Mouse (Mus musculus): ENCODE data around the gene Prss57. TPM values are rescaled to one million over a fixed set of nuclear protein-coding genes. Genes with fewer than 3 reads are reported as not detected.

The Prss57 gene
- polyA plus RNA-seq, 1 experiment from 2014 or later, result not detected

GRCm38 (mm10) chr10:79783050-79783449 is 7.7 kb downstream of the Prss57 start:
- Histone ChIP-seq H3K27ac (ENCODE audit: low read length) (no peak overlapping the region), H3K9me3 (ENCODE audit: control insufficient read depth, low read depth, low read length) (no peaks in the 10 kb centered on the region), H3K4me3 (ENCODE audit: low read depth, low read length) (no peak overlapping the region), H3K4me1 (ENCODE audit: control insufficient read depth, insufficient read depth, low read length) (peaks cover 19% of the 10 kb centered on the region), H3K36me3 (ENCODE audit: control insufficient read depth, insufficient read depth, low read length) (no peaks in the 10 kb centered on the region), H3K4me2 (replicated peaks; ENCODE audit: low read depth, low read length) (no peak overlapping the region), H3K27me3 (ENCODE audit: control insufficient read depth, insufficient read depth, low read length) (no peaks in the 10 kb centered on the region), H3K9ac (replicated peaks; ENCODE audit: low read depth, low read length) (no peak overlapping the region)
- WGBS, result 61% methylated on average over 7 of the region's 7 CpGs
- ATAC-seq (ENCODE audit: insufficient number of reproducible peaks, insufficient read depth, low FRiP score, low read depth), result no peak

GRCm38 (mm10) chr10:79781956-79782355 is 8.8 kb downstream of the Prss57 start:
- Histone ChIP-seq H3K4me1 (ENCODE audit: control insufficient read depth, insufficient read depth, low read length) (peaks cover 29% of the 10 kb centered on the region), H3K27me3 (ENCODE audit: control insufficient read depth, insufficient read depth, low read length) (no peaks in the 10 kb centered on the region), H3K36me3 (ENCODE audit: control insufficient read depth, insufficient read depth, low read length) (no peaks in the 10 kb centered on the region), H3K27ac (ENCODE audit: low read length) (no peak overlapping the region), H3K4me3 (ENCODE audit: low read depth, low read length) (no peak overlapping the region), H3K9me3 (ENCODE audit: control insufficient read depth, low read depth, low read length) (no peaks in the 10 kb centered on the region), H3K9ac (replicated peaks; ENCODE audit: low read depth, low read length) (no peak overlapping the region), H3K4me2 (replicated peaks; ENCODE audit: low read depth, low read length) (no peak overlapping the region)
- WGBS, result 64% methylated on average over 5 of the region's 5 CpGs
- ATAC-seq (ENCODE audit: insufficient number of reproducible peaks, insufficient read depth, low FRiP score, low read depth), result no peak

- Histone ChIP-seq H3K27ac (ENCODE audit: low read length) (no peak overlapping the region), H3K9ac (replicated peaks; ENCODE audit: low read depth, low read length) (no peak overlapping the region), H3K4me3 (ENCODE audit: low read depth, low read length) (peak overlapping the region; percentile 38; the same call in 1 of the 2 replicates), H3K4me1 (ENCODE audit: control insufficient read depth, insufficient read depth, low read length) (peaks cover 30% of the 10 kb centered on the region), H3K36me3 (ENCODE audit: control insufficient read depth, insufficient read depth, low read length) (no peaks in the 10 kb centered on the region), H3K4me2 (replicated peaks; ENCODE audit: low read depth, low read length) (peak overlapping the region; percentile 80), H3K9me3 (ENCODE audit: control insufficient read depth, low read depth, low read length) (no peaks in the 10 kb centered on the region), H3K27me3 (ENCODE audit: control insufficient read depth, insufficient read depth, low read length) (no peaks in the 10 kb centered on the region)
- 28% methylated on average over 21 of the region's 21 CpGs for WGBS
- ATAC-seq (ENCODE audit: insufficient number of reproducible peaks, insufficient read depth, low FRiP score, low read depth), result no peak
Observed at GRCm38 (mm10) chr10:79781139-79781538, 9.6 kb downstream of the Prss57 start.

GRCm38 (mm10) chr10:79780664-79781015 is 10.1 kb downstream of the Prss57 start:
- Histone ChIP-seq H3K9ac (replicated peaks; ENCODE audit: low read depth, low read length) (0 out of 2 replicates have a peak overlapping the region, but pooled peaks have one; percentile 10), H3K36me3 (ENCODE audit: control insufficient read depth, insufficient read depth, low read length) (no peaks in the 10 kb centered on the region), H3K27ac (ENCODE audit: low read length) (peak overlapping the region; percentile 39), H3K9me3 (ENCODE audit: control insufficient read depth, low read depth, low read length) (no peaks in the 10 kb centered on the region), H3K4me1 (ENCODE audit: control insufficient read depth, insufficient read depth, low read length) (peaks cover 30% of the 10 kb centered on the region), H3K27me3 (ENCODE audit: control insufficient read depth, insufficient read depth, low read length) (no peaks in the 10 kb centered on the region), H3K4me2 (replicated peaks; ENCODE audit: low read depth, low read length) (peak overlapping the region; percentile 80), H3K4me3 (ENCODE audit: low read depth, low read length) (peak overlapping the region; percentile 38)
- ATAC-seq (ENCODE audit: insufficient number of reproducible peaks, insufficient read depth, low FRiP score, low read depth), result no peak; the same call in 1 of the 2 replicates
- WGBS, result under 1% methylated on average over 13 of the region's 13 CpGs

- Histone ChIP-seq H3K9me3 (ENCODE audit: control insufficient read depth, low read depth, low read length) (no peaks in the 10 kb centered on the region), H3K9ac (replicated peaks; ENCODE audit: low read depth, low read length) (0 out of 2 replicates have a peak overlapping the region, but pooled peaks have one; percentile 10), H3K4me1 (ENCODE audit: control insufficient read depth, insufficient read depth, low read length) (peaks cover 30% of the 10 kb centered on the region), H3K27ac (ENCODE audit: low read length) (peak overlapping the region; percentile 39), H3K27me3 (ENCODE audit: control insufficient read depth, insufficient read depth, low read length) (no peaks in the 10 kb centered on the region), H3K4me2 (replicated peaks; ENCODE audit: low read depth, low read length) (peak overlapping the region; percentile 80), H3K36me3 (ENCODE audit: control insufficient read depth, insufficient read depth, low read length) (no peaks in the 10 kb centered on the region), H3K4me3 (ENCODE audit: low read depth, low read length) (peak overlapping the region; percentile 38)
- WGBS, result 1% methylated on average over 55 of the region's 55 CpGs
- ATAC-seq (ENCODE audit: insufficient number of reproducible peaks, insufficient read depth, low FRiP score, low read depth), result peak; percentile 90
Observed at GRCm38 (mm10) chr10:79779784-79780663, 10.7 kb downstream of the Prss57 start.

- Histone ChIP-seq H3K4me3 (ENCODE audit: low read depth, low read length) (no peak overlapping the region), H3K4me1 (ENCODE audit: control insufficient read depth, insufficient read depth, low read length) (peaks cover 30% of the 10 kb centered on the region), H3K27me3 (ENCODE audit: control insufficient read depth, insufficient read depth, low read length) (no peaks in the 10 kb centered on the region), H3K27ac (ENCODE audit: low read length) (no peak overlapping the region), H3K9ac (replicated peaks; ENCODE audit: low read depth, low read length) (no peak overlapping the region), H3K4me2 (replicated peaks; ENCODE audit: low read depth, low read length) (no peak overlapping the region), H3K9me3 (ENCODE audit: control insufficient read depth, low read depth, low read length) (no peaks in the 10 kb centered on the region), H3K36me3 (ENCODE audit: control insufficient read depth, insufficient read depth, low read length) (no peaks in the 10 kb centered on the region)
- ATAC-seq (ENCODE audit: insufficient number of reproducible peaks, insufficient read depth, low FRiP score, low read depth), result no peak
- 27% methylated on average over 2 of the region's 2 CpGs for WGBS
Observed at GRCm38 (mm10) chr10:79779193-79779592, 11.6 kb downstream of the Prss57 start.

GRCm38 (mm10) chr10:79778006-79778405 is 12.8 kb downstream of the Prss57 start:
- Histone ChIP-seq H3K4me2 (replicated peaks; ENCODE audit: low read depth, low read length) (peak overlapping the region; percentile 77), H3K9me3 (ENCODE audit: control insufficient read depth, low read depth, low read length) (no peaks in the 10 kb centered on the region), H3K36me3 (ENCODE audit: control insufficient read depth, insufficient read depth, low read length) (no peaks in the 10 kb centered on the region), H3K4me3 (ENCODE audit: low read depth, low read length) (0 out of 2 replicates have a peak overlapping the region, but pooled peaks have one; percentile 50), H3K27ac (ENCODE audit: low read length) (peak overlapping the region; percentile 63; the same call in 1 of the 2 replicates), H3K9ac (replicated peaks; ENCODE audit: low read depth, low read length) (no peak overlapping the region), H3K27me3 (ENCODE audit: control insufficient read depth, insufficient read depth, low read length) (no peaks in the 10 kb centered on the region), H3K4me1 (ENCODE audit: control insufficient read depth, insufficient read depth, low read length) (peaks cover 30% of the 10 kb centered on the region)
- ATAC-seq (ENCODE audit: insufficient number of reproducible peaks, insufficient read depth, low FRiP score, low read depth), result no peak
- WGBS, result 16% methylated on average over 15 of the region's 15 CpGs

GRCm38 (mm10) chr10:79777103-79777531 is 13.6 kb downstream of the Prss57 start, which contains the start of gene Fstl3:
Gene Fstl3 (plus strand): TSS chr10:79777272.
- H3K36me3 ChIP-seq (ENCODE audit: control insufficient read depth, insufficient read depth, low read length), result no peaks in the 10 kb centered on the region
- peak within 1 kb of the TSS; percentile 42 for H3K9ac ChIP-seq (replicated peaks; ENCODE audit: low read depth, low read length)
- WGBS, result under 1% methylated on average over 39 of the region's 39 CpGs
- H3K9me3 ChIP-seq (ENCODE audit: control insufficient read depth, low read depth, low read length), result no peaks in the 10 kb centered on the region
- no peak for ATAC-seq (ENCODE audit: insufficient number of reproducible peaks, insufficient read depth, low FRiP score, low read depth)
- H3K4me2 ChIP-seq (replicated peaks; ENCODE audit: low read depth, low read length), result peak within 1 kb of the TSS; percentile 77
- H3K4me3 ChIP-seq (ENCODE audit: low read depth, low read length), result peak within 1 kb of the TSS; percentile 50
- H3K4me1 ChIP-seq (ENCODE audit: control insufficient read depth, insufficient read depth, low read length), result peaks cover 30% of the 10 kb centered on the region
- peak within 1 kb of the TSS; percentile 63; the same call in 1 of the 2 replicates for H3K27ac ChIP-seq (ENCODE audit: low read length)
- no peaks in the 10 kb centered on the region for H3K27me3 ChIP-seq (ENCODE audit: control insufficient read depth, insufficient read depth, low read length)
